Mouse (Mus musculus) heart, embryonic 16.5 days (tissue): ENCODE data around the gene Wtap. TPM values are rescaled to one million over a fixed set of nuclear protein-coding genes. Genes with fewer than 3 reads are reported as not detected.

Experiments
- ATAC-seq: fragments of 200-750 bp; cut with Nextera tagmentation; replicated peaks from 2 replicates; pipeline ENCODE4 v1.8.0; 2017; ENCODE audit warnings: moderate number of reproducible peaks; ENCODE audit not compliant: insufficient read depth, low FRiP score; ENCODE audit errors: extremely low read depth
- H3K27ac ChIP-seq: fragments of 300-500 bp; sonication (generic); 2 replicates; pipeline ENCODE4 v1.5.1; 2014; ENCODE audit warnings: mild to moderate bottlenecking, low read length, control low read depth, moderate library complexity
- H3K27me3 ChIP-seq: fragments of 300-500 bp; sonication (generic); 2 replicates; pipeline ENCODE4 v1.6.1; 2014; ENCODE audit warnings: low read length, mixed read lengths; ENCODE audit not compliant: control insufficient read depth, insufficient read depth
- H3K36me3 ChIP-seq: fragments of 300-500 bp; sonication (generic); 2 replicates; pipeline ENCODE4 v1.6.1; 2014; ENCODE audit not compliant: control insufficient read depth, insufficient read depth
- H3K4me1 ChIP-seq: fragments of 300-500 bp; sonication (generic); 2 replicates; pipeline ENCODE4 v1.6.1; 2014; ENCODE audit warnings: low read length, mixed read lengths; ENCODE audit not compliant: control insufficient read depth, insufficient read depth
- H3K4me2 ChIP-seq: fragments of 300-500 bp; sonication (generic); 2 replicates; pipeline ENCODE4 v1.6.1; 2014; ENCODE audit warnings: low read depth, mild to moderate bottlenecking, control low read depth, low read length
- H3K4me3 ChIP-seq: fragments of 300-500 bp; sonication (generic); 2 replicates; pipeline ENCODE4 v1.5.1; 2014; ENCODE audit warnings: mild to moderate bottlenecking, control low read depth, low read length
- H3K9ac ChIP-seq: fragments of 300-500 bp; sonication (generic); 2 replicates; pipeline ENCODE4 v1.6.1; 2014; ENCODE audit warnings: low read length, control low read depth
- H3K9me3 ChIP-seq: fragments of 300-500 bp; sonication (generic); replicated peaks from 2 replicates; pipeline ENCODE4 v1.6.1; 2016; ENCODE audit warnings: low read length; ENCODE audit not compliant: control insufficient read depth
- WGBS: fragments of 180-500 bp; shearing (Covaris S2); extraction: QIAGEN DNeasy Blood & Tissue Kit; methylation state at CpG from one replicate; pipeline ENCODE4 v1.1.7; 2014; 5-methylcytosine and 5-hydroxymethylcytosine counted together
- polyA plus RNA-seq: library from polyadenylated mRNA; unstranded; fragments of >200 nt; fragmentation: Nextera tagmentation; extraction: Ambion mirVana; gene quantifications from 2 replicates; pipeline ENCODE4 v1.2.1, GENCODE M21; 2015

The Wtap gene
- polyA plus RNA-seq, 1 experiment from 2014 or later, result 75.8 TPM

- Histone ChIP-seq H3K36me3 (peaks cover 45% of the 10 kb centered on the region), H3K4me2 (no peak overlapping the region), H3K9ac (no peak overlapping the region), H3K9me3 (no peaks in the 10 kb centered on the region), H3K27ac (no peak overlapping the region), H3K4me3 (no peak overlapping the region), H3K4me1 (no peaks in the 10 kb centered on the region), H3K27me3 (no peaks in the 10 kb centered on the region)
- ATAC-seq, result no peak
- WGBS, result 92% methylated on average over 8 of the region's 8 CpGs
These were observed 68.2 kb downstream of the Wtap start for GRCm38 (mm10) chr17:12925703-12926180.

GRCm38 (mm10) chr17:12925001-12925400, 69.0 kb downstream of the Wtap start:
- peaks cover 53% of the 10 kb centered on the region for H3K36me3 ChIP-seq
- 88% methylated on average over 3 of the region's 3 CpGs for WGBS
- H3K4me1 ChIP-seq, result no peaks in the 10 kb centered on the region
- no peaks in the 10 kb centered on the region for H3K9me3 ChIP-seq
- H3K9ac ChIP-seq, result no peak overlapping the region
- no peak overlapping the region for H3K4me3 ChIP-seq
- H3K4me2 ChIP-seq, result no peak overlapping the region
- no peaks in the 10 kb centered on the region for H3K27me3 ChIP-seq
- no peak overlapping the region for H3K27ac ChIP-seq
- no peak for ATAC-seq

- peaks cover 66% of the 10 kb centered on the region for H3K36me3 ChIP-seq
- peaks cover 7% of the 10 kb centered on the region; the same call in 1 of the 2 replicates for H3K4me1 ChIP-seq
- no peak overlapping the region for H3K27ac ChIP-seq
- no peaks in the 10 kb centered on the region for H3K27me3 ChIP-seq
- no peak for ATAC-seq
- 87% methylated on average over 1 of the region's 1 CpGs for WGBS
- no peak overlapping the region for H3K9ac ChIP-seq
- no peak overlapping the region for H3K4me3 ChIP-seq
- H3K9me3 ChIP-seq, result no peaks in the 10 kb centered on the region
- H3K4me2 ChIP-seq, result no peak overlapping the region
These were observed 72.9 kb downstream of the Wtap start for GRCm38 (mm10) chr17:12921073-12921472.

Other genes starting within 250 kb of the Wtap start
- 98.0 and 133 TPM in 2 replicates for gene Igf2r, start 224.5 kb downstream of the Wtap start, polyA plus RNA-seq
- 0.47 and 0.50 TPM in 2 replicates for gene Mas1, start 126.0 kb downstream of the Wtap start, polyA plus RNA-seq
- 0.24 TPM in 1 of 2 replicates, not detected in the other for gene Mrgprh, start 118.1 kb downstream of the Wtap start, polyA plus RNA-seq
- gene Pnldc1, start 83.9 kb downstream of the Wtap start, polyA plus RNA-seq, result 0.47 and 1.2 TPM in 2 replicates
- 304 and 341 TPM in 2 replicates for gene Tcp1, start 78.5 kb downstream of the Wtap start, polyA plus RNA-seq
- gene Mrpl18, start 77.8 kb downstream of the Wtap start, polyA plus RNA-seq, result 191 and 213 TPM in 2 replicates
- 0.30 and 0.33 TPM in 2 replicates for gene Acat3, start 53.6 kb downstream of the Wtap start, polyA plus RNA-seq
- gene Acat2, start 33.4 kb downstream of the Wtap start, polyA plus RNA-seq, result 31.6 and 31.7 TPM in 2 replicates
- gene Sod2, start 12.7 kb upstream of the Wtap start, polyA plus RNA-seq, result 496 and 560 TPM in 2 replicates
- gene Gpr31b, start 58.1 kb upstream of the Wtap start, polyA plus RNA-seq, result 0.13 and 0.19 TPM in 2 replicates
- 0.08 and 0.21 TPM in 2 replicates for gene Tcp10b, start 66.9 kb upstream of the Wtap start, polyA plus RNA-seq
- not detected in 2 replicates for gene Unc93a, start 137.6 kb upstream of the Wtap start, polyA plus RNA-seq
- gene Smok2a, start 227.0 kb upstream of the Wtap start, polyA plus RNA-seq, result not detected in 2 replicates
- not detected in 2 replicates for gene Smok2b, start 236.1 kb upstream of the Wtap start, polyA plus RNA-seq